Mouse (Mus musculus): ENCODE results near the gene Muc1.
"Not testable (repeated sequence)": the region's sequence is repeated elsewhere in the genome, so short reads cannot be mapped to it uniquely, and the experiment has no call there.

Gene Muc1

DNA sequence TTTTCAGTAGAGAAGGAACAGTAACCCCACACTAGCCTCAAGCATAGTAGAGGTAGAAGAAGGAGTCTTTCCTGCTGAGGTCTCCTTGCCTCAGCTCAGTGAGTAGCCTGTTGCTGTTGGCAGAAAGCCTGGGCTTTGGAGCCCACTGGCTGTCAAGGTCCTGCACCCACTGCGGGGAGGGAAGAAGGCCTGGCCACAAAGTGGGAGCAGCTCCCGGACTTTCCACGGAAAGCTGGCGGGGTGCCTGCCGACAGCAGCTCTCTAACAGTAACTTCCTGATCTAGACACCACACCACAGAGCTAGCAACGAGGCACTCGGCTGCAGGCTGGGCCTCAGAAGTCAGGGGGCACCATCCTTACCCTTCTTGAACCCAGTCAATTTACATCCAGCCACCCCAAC is 18.1 kb upstream of the Muc1 start:
- DNase-seq = peak; percentile 47

GRCm38 (mm10) chr3:89213803-89214530 is 14.9 kb upstream of the Muc1 start:
- peak; percentile 89 for DNase-seq

DNA sequence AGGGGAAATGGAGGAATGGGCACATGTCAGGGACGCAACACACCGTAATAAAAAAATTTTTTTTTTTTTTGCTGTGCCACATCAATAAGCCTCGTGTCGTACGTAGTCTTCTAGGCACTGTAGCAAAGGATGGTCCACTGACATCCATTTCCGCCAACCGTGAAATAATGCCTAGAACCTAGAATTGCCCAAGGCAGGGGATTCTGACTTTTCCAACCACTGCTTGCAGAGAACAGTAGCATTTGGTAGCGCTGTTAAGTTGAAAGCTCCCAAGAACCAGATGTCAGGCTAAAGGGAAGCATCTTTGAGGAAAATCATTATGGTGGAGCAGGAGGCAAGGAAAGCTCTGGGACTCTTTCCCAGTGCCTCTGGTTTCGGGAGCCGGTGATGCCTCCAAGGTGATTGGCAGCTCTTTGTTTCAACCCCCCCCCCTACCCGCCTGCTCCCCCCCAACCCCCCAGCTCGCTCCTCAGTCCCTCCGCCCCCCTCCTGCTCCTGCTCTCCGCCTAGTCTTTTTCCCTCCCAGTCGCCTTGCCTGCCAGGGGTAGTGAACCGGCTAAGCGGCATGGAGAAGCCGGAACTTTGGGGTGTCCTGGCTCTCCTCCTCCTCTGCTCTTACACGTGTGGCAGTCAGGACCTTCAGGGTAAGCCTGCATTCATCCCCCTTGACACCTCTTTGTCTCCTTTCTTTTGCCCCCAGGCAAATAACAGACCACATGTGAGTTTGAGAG is 14.0 kb upstream of the Muc1 start, which contains the start of gene Thbs3:
Gene Thbs3, plus strand, starts transcription at position 500 of the 731 bp plus-strand sequence.
- DNase-seq = no peak

DNA sequence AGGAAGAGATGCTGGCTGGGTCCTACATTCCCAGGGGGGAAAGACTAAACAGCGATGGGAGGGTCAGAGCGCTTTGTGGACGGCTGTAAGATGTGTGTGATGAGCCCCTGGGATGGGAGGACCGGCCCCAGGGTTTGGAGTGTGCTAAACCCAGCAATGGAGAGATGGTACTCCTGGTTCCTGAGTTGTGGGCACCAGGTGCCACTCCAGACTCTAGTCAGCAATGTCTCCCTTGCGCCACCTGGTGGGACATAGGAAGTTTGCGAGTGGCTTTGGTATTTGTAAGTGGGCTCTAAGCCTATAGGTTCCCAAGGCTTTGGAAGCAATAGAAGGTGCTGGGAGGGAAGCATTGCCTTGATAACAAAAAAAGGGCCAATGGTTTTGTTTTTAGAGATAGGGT is 13.0 kb upstream of the Muc1 start:
- DNase-seq = peak; percentile 83

DNA sequence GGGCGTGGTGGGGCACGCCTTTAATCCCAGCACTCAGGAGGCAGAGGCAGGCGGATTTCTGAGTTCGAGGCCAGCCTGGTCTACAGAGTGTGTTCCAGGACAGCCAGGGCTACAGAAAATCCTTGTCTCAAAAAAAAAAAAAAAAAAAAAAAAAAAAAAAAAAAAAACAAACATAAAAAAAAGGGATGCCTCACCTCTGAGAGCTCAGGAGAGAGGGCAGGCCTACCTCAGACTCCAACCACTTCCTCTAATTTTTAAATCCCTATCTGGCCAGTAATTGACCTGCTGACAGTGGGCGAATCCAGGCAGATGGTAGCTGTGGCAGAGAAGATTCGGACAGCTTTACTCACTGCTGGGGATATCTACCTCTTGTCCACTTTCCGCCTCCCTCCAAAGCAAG is 12.4 kb upstream of the Muc1 start:
- DNase-seq = not testable (repeated sequence)

DNA sequence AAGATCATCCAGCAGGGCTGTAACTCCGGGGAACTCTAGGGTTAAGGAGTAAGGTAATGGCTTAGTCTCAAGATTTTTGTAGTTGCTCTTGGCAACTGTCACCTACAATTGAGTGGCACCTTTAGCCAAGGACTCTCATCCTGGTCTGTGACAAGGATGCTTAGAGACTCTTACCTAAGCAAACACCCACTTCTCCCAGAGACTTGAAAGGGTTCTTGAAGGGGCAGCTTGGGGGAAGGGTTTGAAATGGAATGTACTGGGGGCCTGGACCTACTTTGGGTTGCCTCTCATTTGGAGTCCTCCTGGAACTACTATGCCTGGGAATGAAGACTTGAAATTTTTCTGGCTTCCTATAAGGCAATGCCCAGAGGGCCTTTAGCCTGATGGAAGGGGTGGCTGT is 10.6 kb upstream of the Muc1 start:
- no peak for DNase-seq

GRCm38 (mm10) chr3:89219546-89219945 is 9.3 kb upstream of the Muc1 start:
- DNase-seq = no peak

DNA sequence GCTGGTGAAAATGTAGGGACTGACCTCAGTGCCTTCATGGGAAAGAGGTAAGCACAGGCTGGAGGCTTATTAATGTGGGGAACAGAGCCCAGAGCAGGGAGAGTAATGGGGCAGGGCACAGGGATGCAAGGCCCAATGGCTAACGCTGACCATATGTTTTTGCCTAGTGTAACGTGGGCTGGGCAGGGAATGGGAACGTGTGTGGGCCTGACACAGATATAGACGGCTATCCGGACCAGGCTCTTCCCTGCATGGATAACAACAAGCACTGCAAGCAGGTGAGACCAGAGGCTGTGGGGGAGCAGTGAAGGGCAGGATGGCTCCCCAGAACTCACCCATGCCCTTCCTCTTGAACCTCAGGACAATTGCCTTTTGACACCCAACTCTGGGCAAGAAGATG is 7.7 kb upstream of the Muc1 start:
- DNase-seq = no peak

- no peak for DNase-seq
Observed at GRCm38 (mm10) chr3:89224796-89225195, 4.1 kb upstream of the Muc1 start.

GRCm38 (mm10) chr3:89225321-89225815 is 3.5 kb upstream of the Muc1 start:
- no peak for DNase-seq

- DNase-seq = no peak
Observed at GRCm38 (mm10) chr3:89225918-89226317, 2.9 kb upstream of the Muc1 start.

DNA sequence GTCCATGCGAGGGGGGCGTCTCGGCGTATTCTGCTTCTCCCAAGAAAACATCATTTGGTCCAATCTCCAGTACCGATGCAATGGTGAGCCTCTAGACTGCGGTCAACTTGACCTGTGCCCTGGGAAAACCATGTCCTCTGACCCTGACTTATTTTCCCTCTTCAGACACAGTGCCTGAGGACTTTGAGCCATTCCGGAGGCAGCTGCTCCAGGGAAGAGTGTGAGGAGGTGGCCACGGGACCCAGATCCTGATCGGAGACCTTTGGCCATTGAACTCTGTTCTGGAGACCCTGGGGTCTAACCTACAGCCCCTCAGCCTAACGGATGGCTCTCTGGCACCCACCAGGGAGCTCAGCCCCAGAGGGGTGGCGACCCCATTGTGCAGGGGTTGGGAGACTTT is 2.5 kb upstream of the Muc1 start:
- no peak for DNase-seq

- DNase-seq = no peak
Observed at GRCm38 (mm10) chr3:89226900-89227299, 2.0 kb upstream of the Muc1 start, which contains the start of gene Mtx1. Gene Mtx1, minus strand, starts transcription at chr3:89227088.

DNA sequence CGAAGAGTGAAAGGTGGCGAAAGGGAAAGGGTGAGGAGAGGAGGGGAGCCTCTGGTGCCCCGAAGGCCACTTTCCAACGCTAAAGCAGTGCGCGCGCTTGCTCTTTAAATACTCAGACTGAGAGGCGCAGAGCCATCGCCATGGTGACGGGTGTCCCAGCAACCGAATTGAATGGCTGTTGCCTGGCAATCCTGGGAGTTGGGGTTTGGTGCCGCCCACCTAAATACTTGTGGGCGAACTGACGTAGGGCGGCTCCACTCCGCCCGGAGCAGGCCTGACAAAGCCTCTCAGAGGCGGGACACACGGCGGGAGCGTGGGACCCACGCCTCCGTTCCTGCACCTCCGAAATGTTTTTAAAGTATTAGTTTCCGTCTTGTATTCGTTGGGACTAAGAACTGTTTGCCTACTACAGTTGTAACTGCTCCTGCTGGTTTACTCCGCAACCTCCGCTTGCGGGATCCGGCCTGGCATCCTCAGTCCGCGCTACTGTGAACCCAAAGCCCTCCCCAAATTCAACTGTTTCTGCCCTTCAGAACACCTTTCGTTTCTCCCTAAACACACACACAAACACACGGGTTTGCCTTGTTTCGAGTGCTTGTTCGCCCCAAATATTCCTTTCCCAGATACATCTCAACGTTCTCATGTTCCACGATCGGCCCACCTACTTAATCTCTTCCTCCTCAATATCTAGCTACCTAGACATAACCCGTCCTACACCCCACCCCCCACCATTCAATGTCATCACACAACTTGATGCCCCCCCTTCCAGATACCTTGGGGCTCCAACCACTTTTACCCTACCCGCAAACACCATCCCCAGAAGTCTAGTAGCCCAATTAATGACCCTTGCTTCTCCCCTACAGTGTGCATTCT is 1.3 kb upstream of the Muc1 start:
- peak; percentile 63 for DNase-seq

DNA sequence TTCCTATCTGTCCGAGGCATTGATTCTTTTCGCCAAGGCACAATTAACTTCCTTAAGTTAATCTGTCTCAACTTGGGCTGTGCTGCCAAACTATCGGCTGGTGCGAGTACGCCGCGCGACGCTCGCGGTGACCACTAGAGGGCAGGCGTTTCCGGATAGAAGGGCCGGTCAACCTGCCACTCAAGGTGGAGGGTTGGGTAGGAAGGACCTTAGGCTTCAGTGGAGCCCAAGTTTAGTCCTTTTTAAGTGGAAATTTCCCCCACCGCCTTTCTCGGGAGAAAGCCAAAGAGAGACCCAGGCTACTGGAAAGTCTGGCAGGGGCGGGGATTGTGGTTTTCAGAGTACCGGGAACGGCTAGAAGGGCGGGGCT is 692 bp upstream of the Muc1 start:
- DNase-seq = peak; percentile 83

DNA sequence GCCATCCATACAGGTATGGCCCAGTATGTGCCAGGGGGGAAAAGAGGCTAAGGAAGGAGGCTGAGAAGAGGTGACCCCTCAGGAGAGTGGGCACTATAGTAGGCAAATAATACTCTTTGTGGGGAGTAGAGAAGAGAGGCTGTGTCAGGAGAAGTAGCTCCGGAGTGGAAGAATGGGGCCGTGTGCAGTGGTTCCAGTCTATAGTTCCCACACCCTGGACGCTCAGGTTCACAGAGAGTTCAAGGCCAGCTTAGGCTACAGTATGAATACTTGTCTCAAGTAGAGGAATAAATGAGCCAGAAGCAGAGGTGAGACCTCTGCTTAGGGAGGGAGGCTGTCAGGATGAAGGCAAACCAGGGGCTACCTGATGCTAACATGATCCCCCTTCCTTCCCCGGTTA is 419 bp downstream of the Muc1 start:
- no peak for DNase-seq

DNA sequence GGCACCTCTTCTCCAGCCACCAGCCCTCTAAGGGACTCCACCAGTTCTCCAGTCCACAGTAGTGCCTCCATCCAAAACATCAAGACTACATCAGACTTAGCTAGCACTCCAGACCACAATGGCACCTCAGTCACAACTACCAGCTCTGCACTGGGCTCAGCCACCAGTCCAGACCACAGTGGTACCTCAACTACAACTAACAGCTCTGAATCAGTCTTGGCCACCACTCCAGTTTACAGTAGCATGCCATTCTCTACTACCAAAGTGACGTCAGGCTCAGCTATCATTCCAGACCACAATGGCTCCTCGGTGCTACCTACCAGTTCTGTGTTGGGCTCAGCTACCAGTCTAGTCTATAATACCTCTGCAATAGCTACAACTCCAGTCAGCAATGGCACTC is 1.7 kb downstream of the Muc1 start:
- DNase-seq = no peak

DNA sequence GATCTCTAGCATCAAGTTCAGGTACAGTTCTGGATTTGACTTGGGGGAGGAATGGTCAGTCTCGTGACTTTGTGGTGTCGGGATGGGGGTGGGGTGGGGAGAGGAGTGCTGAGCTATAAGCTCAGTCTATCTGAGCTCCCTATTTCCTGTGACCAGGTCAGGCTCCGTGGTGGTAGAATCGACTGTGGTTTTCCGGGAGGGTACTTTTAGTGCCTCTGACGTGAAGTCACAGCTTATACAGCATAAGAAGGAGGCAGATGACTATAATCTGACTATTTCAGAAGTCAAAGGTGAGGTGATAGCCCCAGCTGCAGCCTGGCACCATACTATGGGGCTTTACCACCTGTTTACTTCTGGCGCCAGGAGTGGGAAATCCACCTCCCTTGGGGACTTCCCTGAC is 2.5 kb downstream of the Muc1 start:
- DNase-seq = no peak

GRCm38 (mm10) chr3:89231772-89232275 is 3.0 kb downstream of the Muc1 start:
- no peak for DNase-seq

DNA sequence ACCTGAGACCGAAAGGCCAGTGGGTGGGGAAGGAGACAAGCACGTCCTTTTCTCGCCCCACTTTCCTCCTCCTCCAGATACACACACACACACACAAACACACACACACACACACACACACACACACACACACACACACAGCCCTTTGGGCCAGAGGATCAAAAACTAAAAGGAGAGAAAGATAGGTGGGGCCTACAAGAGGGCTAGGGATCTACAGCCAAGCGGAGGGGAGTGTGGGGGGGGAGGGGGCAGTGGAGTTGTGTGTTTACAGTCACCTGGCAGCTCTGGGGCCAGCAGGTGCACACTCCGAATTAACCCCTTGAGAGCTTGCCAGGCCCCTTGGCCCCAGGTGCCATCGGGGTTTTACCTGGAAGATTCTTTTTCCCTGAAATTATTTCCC is 3.8 kb downstream of the Muc1 start:
- DNase-seq = no peak

DNA sequence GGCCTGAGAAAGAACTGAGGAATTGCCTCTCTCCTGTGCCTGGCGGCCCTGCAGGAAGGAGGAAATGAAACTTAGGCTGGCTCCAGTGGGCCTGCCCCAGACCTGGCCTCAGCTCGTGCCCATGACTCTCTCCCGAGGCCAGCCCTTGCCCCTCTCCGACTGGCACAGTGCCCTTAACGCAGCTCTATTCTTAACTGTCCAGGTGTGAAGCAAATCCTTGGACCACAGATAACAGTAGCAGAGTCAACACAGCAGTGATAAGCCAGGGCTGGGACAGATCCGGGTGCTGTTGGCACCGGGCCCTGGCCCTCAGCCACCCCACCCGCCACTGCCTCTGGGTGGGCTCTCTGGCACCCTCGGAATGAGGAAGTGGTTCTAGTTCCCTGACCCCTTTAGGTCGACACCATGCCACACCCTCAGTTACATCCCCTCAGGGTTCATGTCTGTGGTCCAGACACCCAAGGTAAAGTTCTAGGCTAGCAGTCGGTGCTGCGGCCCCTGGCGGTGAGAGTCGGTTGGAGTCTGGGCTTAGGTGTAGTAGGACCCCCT is 4.8 kb downstream of the Muc1 start:
- peak; percentile 31 for DNase-seq

- no peak for DNase-seq
Observed at GRCm38 (mm10) chr3:89236516-89236915, 7.7 kb downstream of the Muc1 start.

- DNase-seq = no peak
Observed at GRCm38 (mm10) chr3:89237682-89238081, 8.8 kb downstream of the Muc1 start.

Measured in cerebellum, adult 9-11 months (tissue).